Mouse (Mus musculus): Measurements from ENCODE around the gene Dnmt1.

DNA sequence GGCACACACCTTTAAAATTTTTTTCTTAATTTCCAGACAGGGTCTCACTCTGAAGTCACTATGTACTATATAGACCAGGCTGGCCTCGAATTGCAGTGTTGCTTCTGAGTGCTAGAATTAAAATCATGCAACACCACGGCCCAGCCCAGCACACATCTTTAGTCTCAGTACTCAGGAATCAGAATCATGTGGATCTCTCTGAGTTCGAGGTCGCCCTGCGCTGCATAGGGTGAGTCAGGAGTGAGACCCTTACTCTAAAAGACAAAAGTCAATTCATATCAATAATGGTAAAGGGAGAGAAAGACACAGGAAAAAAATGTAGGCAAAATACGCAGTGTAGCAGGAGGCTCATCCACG lies 42.6 kb upstream of the Dnmt1 start:
- TF ChIP-seq CTCF (IDR thresholded peaks at IDR 0.05; ENCODE audit: borderline replicate concordance, insufficient read depth, low read depth, low read length), result no peak
- TF ChIP-seq POLR2A (IDR thresholded peaks at IDR 0.05; ENCODE audit: borderline replicate concordance, insufficient read depth, low read length), result no peak

Measured in cerebellum, adult 2 months (tissue).